Mouse (Mus musculus): Measurements from ENCODE around the gene Hcst.

GRCm38 (mm10) chr7:30444154-30444970 is 24.7 kb upstream of the Hcst start:
- TF ChIP-seq CTCF (conservative IDR thresholded peaks at IDR 0.05 in 1 of 2, IDR thresholded peaks at IDR 0.05 in 1 of 2; ENCODE audit: low read depth in 2 of 2, low read length in 2 of 2) = no peak
- no peak for TF ChIP-seq EP300 (IDR thresholded peaks at IDR 0.05; ENCODE audit: low read length)
- no peak for TF ChIP-seq ELF1 (IDR thresholded peaks at IDR 0.05; ENCODE audit: low read depth, low read length)
- no peak for TF ChIP-seq TCF12 (IDR thresholded peaks at IDR 0.05; ENCODE audit: low read depth, low read length)
- no peak for TF ChIP-seq POLR2A (IDR thresholded peaks at IDR 0.05; ENCODE audit: low read depth, low read length)
- TF ChIP-seq MAFK (IDR thresholded peaks at IDR 0.05; ENCODE audit: insufficient replicate concordance, low read length) = no peak
